ENCODE assay signal across 10 mouse cellular contexts in the genomic region with DNA sequence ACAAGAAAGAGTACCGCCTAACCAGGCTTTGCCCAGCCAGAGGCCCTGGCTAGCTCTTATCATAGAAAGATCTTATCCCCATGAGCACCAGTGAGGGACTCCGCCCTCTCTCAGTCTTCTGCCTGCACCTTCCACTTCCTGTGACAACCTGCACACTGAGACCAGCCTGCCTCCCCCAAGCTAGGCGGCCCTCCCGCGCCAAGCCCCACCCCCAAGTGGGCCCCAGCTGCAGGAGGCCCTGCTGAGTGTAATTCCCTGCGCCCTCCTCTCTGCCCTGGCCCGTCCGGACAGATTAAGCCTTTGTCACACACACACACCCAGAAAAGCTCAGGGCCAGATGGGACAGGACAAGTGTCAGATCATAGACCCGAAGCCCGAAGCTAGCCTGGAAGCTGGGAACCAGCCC. TPM values are rescaled to one million over a fixed set of nuclear protein-coding genes. Genes with fewer than 3 reads are reported as not detected.
DNase-seq lines count a peak whose midpoint lies in the region; ATAC-seq lines count a peak whose summit lies in the region.
"Had no signal": no experiment of that assay in that cellular context is flagged by ENCODE, and none has a peak within 500 bp of the region (broad histone marks: within the 10 kb centered on the region; RNA-seq: fewer than 3 reads in every experiment).

No protein-coding gene starts in this region.

- WGBS in embryonic facial prominence, embryonic 11.5 days: 8% methylated on average over 10 of the region's 10 CpGs
- 5% methylated on average over 10 of the region's 10 CpGs for WGBS in liver, embryonic 11.5 days
- 20% methylated on average over 10 of the region's 10 CpGs for WGBS in neural tube, embryonic 15.5 days

- H3K36me3 ChIP-seq in embryonic facial prominence, embryonic 11.5 days (replicated peaks; ENCODE audit: control insufficient read depth, insufficient read depth, low read depth, low read length): no peaks in the 10 kb centered on the region
- no peaks in the 10 kb centered on the region for H3K36me3 ChIP-seq in liver, embryonic 11.5 days (ENCODE audit: control insufficient read depth, insufficient read depth, low read length)
- no peaks in the 10 kb centered on the region for H3K36me3 ChIP-seq in neural tube, embryonic 15.5 days

- H3K4me2 ChIP-seq in embryonic facial prominence, embryonic 11.5 days (ENCODE audit: low read depth, low read length): peak overlapping the region; percentile 32
- H3K4me2 ChIP-seq in liver, embryonic 11.5 days: peak overlapping the region; percentile 89
- 0 out of 2 replicates have a peak overlapping the region, but pooled peaks have one; percentile 6 for H3K4me2 ChIP-seq in neural tube, embryonic 15.5 days

- no peaks in the 10 kb centered on the region for H3K9me3 ChIP-seq in embryonic facial prominence, embryonic 11.5 days (replicated peaks; ENCODE audit: control insufficient read depth, low read length)
- H3K9me3 ChIP-seq in liver, embryonic 11.5 days (ENCODE audit: control insufficient read depth, low read length): no peaks in the 10 kb centered on the region
- no peaks in the 10 kb centered on the region for H3K9me3 ChIP-seq in neural tube, embryonic 15.5 days (replicated peaks)

- no peak overlapping the region for H3K27ac ChIP-seq in embryonic facial prominence, embryonic 11.5 days (replicated peaks; ENCODE audit: low read depth, low read length)
- peak overlapping the region; percentile 95 for H3K27ac ChIP-seq in liver, embryonic 11.5 days (ENCODE audit: low read depth, low read length)
- H3K27ac ChIP-seq in neural tube, embryonic 15.5 days (replicated peaks): no peak overlapping the region
- H3K27ac ChIP-seq: heart, adult 2 months had no signal

- H3K27me3 ChIP-seq in embryonic facial prominence, embryonic 11.5 days (ENCODE audit: control insufficient read depth, insufficient read depth, low read length): peaks cover 15% of the 10 kb centered on the region
- H3K27me3 ChIP-seq in liver, embryonic 11.5 days (replicated peaks; ENCODE audit: control insufficient read depth, insufficient read depth, low read length): no peaks in the 10 kb centered on the region
- no peaks in the 10 kb centered on the region for H3K27me3 ChIP-seq in neural tube, embryonic 15.5 days (replicated peaks)

- peaks cover 5% of the 10 kb centered on the region for H3K4me1 ChIP-seq in embryonic facial prominence, embryonic 11.5 days (ENCODE audit: control insufficient read depth, insufficient read depth, low read length)
- peaks cover 75% of the 10 kb centered on the region for H3K4me1 ChIP-seq in liver, embryonic 11.5 days (replicated peaks; ENCODE audit: control insufficient read depth, insufficient read depth, low read length)
- H3K4me1 ChIP-seq in neural tube, embryonic 15.5 days: peaks cover 52% of the 10 kb centered on the region

- H3K9ac ChIP-seq in embryonic facial prominence, embryonic 11.5 days (replicated peaks; ENCODE audit: low read length): no peak overlapping the region
- peak overlapping the region; percentile 91 for H3K9ac ChIP-seq in liver, embryonic 11.5 days (ENCODE audit: low read depth, low read length)
- 0 out of 2 replicates have a peak overlapping the region, but pooled peaks have one; percentile 20 for H3K9ac ChIP-seq in neural tube, embryonic 15.5 days (replicated peaks)

- DNase-seq in cerebellum, adult 11-12 months: peak; percentile 48
- DNase-seq in cerebellum, postnatal 36 days: no peak
- peak; percentile 67 for DNase-seq in A20 (ENCODE audit: low read depth, low spot score)
- DNase-seq in embryonic facial prominence, embryonic 11.5 days (ENCODE audit: low spot score): no peak
- peak; percentile 81 for DNase-seq in liver, embryonic 11.5 days (ENCODE audit: low spot score)
- no peak for DNase-seq in right cerebral cortex, adult 2 months (ENCODE audit: low spot score in 2 of 2)
- DNase-seq in gastrocnemius, postnatal 25 days: no peak

- H3K4me3 ChIP-seq in embryonic facial prominence, embryonic 11.5 days (ENCODE audit: low read depth, low read length): no peak overlapping the region
- H3K4me3 ChIP-seq in liver, embryonic 11.5 days (ENCODE audit: low read depth, low read length): peak overlapping the region; percentile 25; the same call in 1 of the 2 replicates
- no peak overlapping the region for H3K4me3 ChIP-seq in neural tube, embryonic 15.5 days (replicated peaks)
- H3K4me3 ChIP-seq: heart, adult 2 months had no signal

- ATAC-seq in embryonic facial prominence, embryonic 11.5 days (replicated peaks; ENCODE audit: insufficient number of reproducible peaks, low FRiP score, low TSS enrichment, low read depth): no peak
- ATAC-seq in liver, embryonic 11.5 days (replicated peaks; ENCODE audit: low FRiP score): peak; percentile 86
- ATAC-seq in neural tube, embryonic 15.5 days (ENCODE audit: low FRiP score): no peak

RNA-seq across cellular contexts. Expression of gene Nol4l, which starts 3.9 kb away (rescaled TPM):
- 17.6 and 21.0 TPM in 2 replicates for polyA plus RNA-seq in embryonic facial prominence, embryonic 11.5 days (2014; fragmentation: Nextera tagmentation; extraction: Ambion mirVana)
- 14.1 and 15.8 TPM in 2 replicates for polyA plus RNA-seq in liver, embryonic 11.5 days (2014; fragmentation: Nextera tagmentation; extraction: Ambion mirVana)
- 31.4 and 36.1 TPM in 2 replicates for polyA plus RNA-seq in neural tube, embryonic 15.5 days (2015; fragmentation: Nextera tagmentation; extraction: Ambion mirVana)
- 1 to 10 TPM; 1.4 to 1.6 TPM for total RNA-seq in gastrocnemius, postnatal 25 days (2021)

RNA-seq across cellular contexts. Expression of gene 4930404H24Rik, which starts 33.3 kb away (rescaled TPM):
- polyA plus RNA-seq in embryonic facial prominence, embryonic 11.5 days (2014; fragmentation: Nextera tagmentation; extraction: Ambion mirVana): not detected in 2 replicates
- polyA plus RNA-seq in liver, embryonic 11.5 days (2014; fragmentation: Nextera tagmentation; extraction: Ambion mirVana): not detected in 2 replicates
- polyA plus RNA-seq in neural tube, embryonic 15.5 days (2015; fragmentation: Nextera tagmentation; extraction: Ambion mirVana): not detected in 2 replicates
- total RNA-seq in gastrocnemius, postnatal 25 days (2021): not detected
- total RNA-seq: ES-E14; heart, adult 2 months had no signal
- polyA plus RNA-seq: heart, adult 2 months had no signal

Comparison
In these comparisons a context has a peak if more than half of its experiments do, and no peak if none do; other contexts are left out.
1. DNase-seq: peak in cerebellum, adult 11-12 months (single experiment), A20 (single experiment) and liver, embryonic 11.5 days (single experiment); none in cerebellum, postnatal 36 days (0 of 2), embryonic facial prominence, embryonic 11.5 days (single experiment), right cerebral cortex, adult 2 months (0 of 2) and gastrocnemius, postnatal 25 days (single experiment).
2. H3K4me2 ChIP-seq: peak in every context shown above with its lines; median percentile 89 in liver, embryonic 11.5 days; 32 in embryonic facial prominence, embryonic 11.5 days; 6 in neural tube, embryonic 15.5 days.